Mouse (Mus musculus) naive thymus-derived CD4-positive, alpha-beta T cell, adult 2 months (primary cell): ENCODE results near the gene Gpc1.

Experiments
- DNase-seq: peaks from one replicate; pipeline ENCODE4 v3.0.0-alpha.2; 2011; ENCODE audit warnings: low read depth

Gene Gpc1

DNA sequence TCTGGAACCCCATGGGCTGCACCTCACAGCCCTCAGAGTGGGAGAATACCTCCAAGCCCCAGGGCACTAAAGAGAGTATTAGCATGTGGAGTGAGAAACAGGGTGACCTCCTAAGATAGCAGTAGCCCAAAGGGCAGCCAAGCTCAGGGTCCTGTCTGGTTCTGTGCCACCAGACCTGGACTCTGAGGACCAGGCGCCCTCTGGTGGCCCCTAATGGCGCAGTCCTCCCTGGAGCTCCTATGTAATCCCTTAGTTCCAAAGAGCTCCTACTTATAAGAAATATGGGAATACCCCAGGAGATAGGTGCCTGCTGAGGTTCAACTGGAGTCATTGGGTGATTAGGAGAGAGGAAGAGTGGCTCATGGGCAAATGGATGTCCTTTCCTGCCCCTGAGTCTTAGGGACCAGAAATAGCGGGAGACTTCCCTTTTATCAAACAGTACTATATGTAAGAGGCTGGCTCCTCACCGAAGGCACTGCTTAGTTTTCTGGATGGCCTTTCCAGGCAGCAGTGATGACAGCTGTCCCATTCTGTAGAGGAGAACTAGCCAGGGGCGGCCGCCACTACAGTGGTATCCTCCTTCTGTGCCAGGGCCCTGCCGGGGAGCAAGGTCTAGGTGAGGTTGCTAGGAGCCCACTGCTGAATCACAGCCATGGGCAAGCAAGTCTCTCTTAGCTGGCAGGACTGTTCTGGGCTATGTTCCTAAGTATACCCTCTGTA is 2.7 kb downstream of the Gpc1 start:
- peak; percentile 73 for DNase-seq

- no peak for DNase-seq
Measured at GRCm38 (mm10) chr1:92837931-92838833, 6.7 kb downstream of the Gpc1 start.

DNA sequence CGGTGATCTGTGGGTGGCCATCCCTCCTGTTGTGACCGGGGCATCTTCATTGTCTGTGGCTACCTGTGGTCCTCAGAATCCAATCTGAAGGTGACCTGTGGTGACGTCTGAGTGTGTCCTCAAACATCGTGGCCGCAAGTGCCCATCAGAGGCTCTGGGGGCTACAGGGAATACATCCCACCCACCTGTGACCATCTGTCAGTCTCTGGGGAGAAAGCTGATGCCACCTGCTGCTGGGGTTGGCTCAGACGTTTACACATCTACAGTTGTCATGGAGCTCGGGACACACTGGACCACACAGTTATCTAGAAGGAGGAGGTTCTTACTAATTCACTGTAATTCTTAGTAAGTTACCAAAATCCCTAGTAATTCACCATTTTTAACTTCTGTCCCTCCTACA is 7.8 kb downstream of the Gpc1 start:
- DNase-seq, result no peak

- DNase-seq, result no peak
Measured at GRCm38 (mm10) chr1:92840231-92840890, 8.9 kb downstream of the Gpc1 start.

DNA sequence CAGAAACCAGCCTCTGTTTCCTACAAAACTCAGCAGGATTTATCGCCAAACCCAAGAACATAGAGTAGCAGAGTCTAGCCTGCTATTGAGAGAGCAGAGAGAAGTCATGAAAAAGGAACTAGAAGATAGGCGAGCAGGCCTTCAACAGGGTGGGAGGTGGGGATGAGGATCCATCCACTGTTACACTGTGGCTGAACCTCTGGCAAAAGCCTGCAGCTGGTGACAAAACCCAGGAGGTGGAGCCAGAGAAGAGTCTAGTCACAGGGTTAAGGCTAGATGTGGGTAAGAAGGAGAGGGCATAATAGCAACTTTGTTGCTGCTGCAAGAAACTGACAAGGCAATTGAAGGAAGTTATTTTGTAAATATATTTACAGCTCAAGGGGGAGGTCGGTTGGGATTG is 10.0 kb downstream of the Gpc1 start:
- no peak for DNase-seq

- no peak for DNase-seq
Measured at GRCm38 (mm10) chr1:92845889-92846288, 14.4 kb downstream of the Gpc1 start.

GRCm38 (mm10) chr1:92847873-92848839 is 16.7 kb downstream of the Gpc1 start:
- no peak for DNase-seq

DNA sequence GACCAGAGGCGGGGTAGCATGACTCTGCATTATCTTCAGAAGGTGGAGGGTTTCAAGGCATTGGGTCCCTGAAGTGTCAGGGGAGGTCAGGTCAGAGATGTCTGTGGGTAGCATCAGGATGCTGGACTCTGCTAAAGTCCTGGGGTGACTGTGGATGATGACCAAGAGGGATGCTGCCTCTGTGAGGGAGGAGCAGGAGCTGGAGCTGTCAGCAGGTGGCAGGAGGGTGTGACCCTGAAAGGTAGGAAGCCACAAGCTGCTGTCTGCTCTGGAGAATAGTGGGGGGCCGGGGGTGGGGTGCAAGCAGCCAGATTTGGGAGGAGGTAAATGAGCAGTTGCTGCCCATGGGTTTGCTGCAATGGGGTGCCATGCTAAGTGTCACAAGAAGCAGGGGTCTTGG is 18.0 kb downstream of the Gpc1 start:
- peak; percentile 21 for DNase-seq

DNA sequence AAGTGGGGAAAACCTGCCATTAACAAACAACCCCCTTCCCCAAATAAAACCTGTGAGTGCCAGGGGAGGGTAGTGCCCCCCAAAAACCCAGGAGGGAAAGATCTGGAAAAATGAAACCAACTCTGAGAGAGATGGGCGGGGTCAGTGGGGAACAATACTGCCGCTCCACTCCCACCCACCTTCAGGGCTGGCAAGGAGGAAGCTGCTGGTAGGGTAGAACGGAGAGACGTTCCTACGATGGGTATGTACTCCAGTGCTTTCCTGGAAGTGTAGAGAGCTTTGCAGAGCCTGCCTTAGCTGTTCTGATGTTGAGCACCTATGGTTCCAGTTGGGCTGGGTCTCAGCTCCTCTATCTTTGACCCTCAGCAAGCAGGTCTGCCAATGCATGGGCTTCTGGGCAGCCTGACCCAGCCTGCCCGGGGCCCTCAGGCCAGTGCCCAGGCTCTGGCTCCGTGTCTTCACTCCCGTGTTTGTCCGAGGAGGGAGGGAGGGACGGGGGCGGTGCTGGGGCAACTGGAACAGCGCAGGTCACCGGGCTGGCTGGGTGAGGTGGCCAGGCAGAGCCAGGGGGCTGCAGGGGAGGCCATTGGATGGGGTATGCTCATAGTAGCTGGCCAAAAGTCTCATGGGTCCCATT is 18.6 kb downstream of the Gpc1 start:
- peak; percentile 9 for DNase-seq

DNA sequence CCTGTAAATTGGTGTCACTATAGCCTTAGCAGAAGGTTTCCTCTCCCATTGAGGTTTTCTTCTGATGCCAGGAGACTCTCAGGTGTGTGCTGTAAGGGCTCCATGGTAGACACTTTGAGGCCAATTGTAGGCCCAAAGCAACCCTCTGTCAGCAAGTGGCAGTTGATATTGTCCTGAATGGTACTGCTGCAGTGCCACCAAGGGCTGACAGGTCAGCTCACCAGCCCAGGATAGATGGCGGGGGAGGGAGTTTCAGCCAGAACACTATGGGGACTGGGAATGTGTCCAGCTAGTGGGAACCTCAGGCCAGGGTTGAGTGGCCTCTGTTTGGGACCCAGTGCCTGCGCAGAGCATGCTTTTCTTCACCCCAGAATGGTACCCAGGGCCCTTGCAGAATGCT is 21.0 kb downstream of the Gpc1 start:
- no peak for DNase-seq

- DNase-seq, result no peak
Measured at GRCm38 (mm10) chr1:92861503-92861902, 30.1 kb downstream of the Gpc1 start.

DNA sequence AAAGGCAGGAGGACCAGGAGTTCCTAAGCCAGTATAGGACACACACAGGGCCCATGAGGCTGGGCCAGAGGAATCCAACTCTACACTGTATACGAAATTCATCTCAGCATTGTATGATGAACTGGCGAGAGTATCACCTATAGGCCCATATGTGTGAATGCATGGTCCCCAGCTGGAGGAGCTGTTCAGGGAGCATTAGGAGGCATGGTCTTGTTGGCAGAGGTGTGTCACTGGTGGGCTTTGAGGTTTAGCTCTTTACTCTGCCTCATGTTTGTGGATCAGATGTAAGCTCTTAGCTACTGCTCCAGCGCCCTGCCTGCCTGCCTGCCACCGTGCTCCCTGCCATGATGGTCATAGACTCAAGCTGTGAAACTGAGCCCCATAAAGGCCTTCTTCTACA is 31.8 kb downstream of the Gpc1 start:
- DNase-seq, result no peak

DNA sequence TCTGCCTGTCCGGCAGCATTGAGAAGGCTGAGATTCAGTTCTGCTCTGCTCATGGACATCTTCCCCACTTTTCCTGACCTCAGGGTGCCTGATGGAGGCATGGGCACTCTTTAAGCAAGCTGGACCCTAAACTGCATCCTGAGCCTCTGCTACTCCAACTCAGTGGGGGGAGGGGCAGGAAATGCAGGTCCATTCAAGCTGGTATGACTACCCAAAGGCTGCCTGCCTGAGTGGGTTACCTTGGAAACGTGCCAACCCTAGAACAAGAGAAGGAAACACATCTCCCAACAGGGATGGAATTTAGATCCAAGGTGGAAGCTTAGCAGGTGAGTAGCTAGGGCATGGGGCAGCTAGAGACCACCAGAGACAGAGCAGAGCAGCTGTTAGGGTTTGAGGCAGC is 34.7 kb downstream of the Gpc1 start:
- no peak for DNase-seq

GRCm38 (mm10) chr1:92869985-92870384 is 38.5 kb downstream of the Gpc1 start:
- DNase-seq, result no peak

- no peak for DNase-seq
Measured at GRCm38 (mm10) chr1:92872666-92873065, 41.2 kb downstream of the Gpc1 start.

DNA sequence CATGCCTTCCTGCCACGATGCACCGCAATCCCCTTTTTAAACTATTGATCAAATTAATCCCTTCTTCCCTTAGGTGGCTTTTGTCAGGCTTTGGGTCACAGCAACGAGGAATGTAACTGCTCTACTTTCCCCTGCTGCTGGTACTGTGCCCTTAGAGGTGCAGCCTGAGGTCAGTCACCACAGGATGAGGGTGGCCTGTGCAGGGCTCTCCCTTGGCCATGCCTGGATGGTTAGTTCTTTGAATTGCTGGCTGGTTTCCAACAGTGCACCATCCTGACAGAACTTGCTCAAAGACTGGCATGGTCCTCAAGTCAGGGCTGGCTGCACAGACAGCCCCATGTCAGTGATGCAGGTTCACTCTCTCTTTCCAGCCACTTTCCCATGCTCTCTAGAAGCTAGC is 42.6 kb downstream of the Gpc1 start:
- DNase-seq, result no peak

DNA sequence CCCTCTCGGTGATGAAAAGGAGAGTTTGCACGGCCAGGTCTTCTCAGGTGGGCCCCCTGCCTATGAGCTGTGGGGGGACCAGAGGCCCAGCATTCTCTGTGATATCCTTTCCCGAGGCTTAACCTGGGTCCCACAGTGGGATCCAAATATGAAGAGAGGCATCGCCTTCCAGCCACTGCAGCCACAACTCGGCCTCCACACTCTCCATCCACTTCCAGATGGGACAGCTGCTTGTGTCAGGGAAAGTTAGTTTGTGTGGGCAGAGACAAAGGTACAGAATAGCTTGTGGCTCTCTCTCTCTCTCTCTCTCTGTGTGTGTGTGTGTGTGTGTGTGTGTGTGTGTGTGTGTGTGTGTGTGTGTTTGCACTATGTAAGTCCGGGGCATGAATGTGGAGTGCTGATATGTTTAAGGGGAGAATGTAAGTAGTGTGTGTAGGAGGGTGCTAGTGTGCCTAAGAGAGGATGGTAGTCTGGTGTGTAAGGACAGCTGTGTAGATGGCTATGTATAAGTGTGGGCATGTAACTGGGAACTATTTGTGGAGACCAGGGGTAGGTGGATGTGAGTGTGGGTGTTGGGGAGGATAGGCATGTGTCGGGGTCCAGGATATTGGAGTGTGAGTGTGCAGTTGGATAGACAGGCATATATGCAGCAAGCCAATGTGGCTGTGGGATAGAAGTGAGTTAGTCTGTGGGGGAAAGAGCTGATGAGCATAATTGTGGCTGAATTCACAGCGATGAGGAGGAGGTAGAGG is 44.1 kb downstream of the Gpc1 start:
- DNase-seq, result no peak

DNA sequence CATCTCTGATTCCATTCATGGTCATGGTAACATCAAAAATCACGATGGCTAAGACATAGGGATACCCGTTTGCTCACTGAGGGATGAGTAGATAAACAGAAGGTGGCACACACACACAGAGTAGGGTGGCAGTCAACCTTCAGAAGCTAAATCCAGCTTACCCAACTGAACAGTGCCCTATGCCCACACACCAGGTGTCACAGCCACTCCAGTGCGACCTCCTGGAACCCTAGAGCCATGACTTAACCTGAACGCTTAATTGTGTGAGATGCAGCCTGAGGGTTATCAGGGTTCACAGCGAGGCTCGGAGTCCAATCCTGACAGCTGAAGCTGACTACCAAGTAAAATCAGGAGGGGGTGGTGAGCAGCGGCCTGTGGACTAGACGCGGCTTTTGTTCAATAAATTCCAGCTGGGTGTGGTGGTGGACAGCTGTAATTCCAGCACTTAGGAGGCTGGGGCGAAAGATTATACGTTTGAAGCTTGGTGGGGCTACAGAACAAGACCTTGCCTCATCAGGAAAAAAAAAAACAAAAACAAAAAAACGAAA is 46.1 kb downstream of the Gpc1 start:
- DNase-seq, result no peak

- DNase-seq, result no peak
Measured at GRCm38 (mm10) chr1:92878066-92878741, 46.8 kb downstream of the Gpc1 start.

GRCm38 (mm10) chr1:92879266-92879665 is 47.8 kb downstream of the Gpc1 start:
- no peak for DNase-seq
